Mouse (Mus musculus) urinary bladder, postnatal 36 days (tissue): ENCODE data around the gene Sorbs2.

Experiments
- DNase-seq, 2 experiments: peaks; one replicate each; pipeline ENCODE4 v3.0.0; 2022; ENCODE audit warnings: low spot score in 2 of 2, mixed read lengths in 1 of 2

Sorbs2 gene

DNA sequence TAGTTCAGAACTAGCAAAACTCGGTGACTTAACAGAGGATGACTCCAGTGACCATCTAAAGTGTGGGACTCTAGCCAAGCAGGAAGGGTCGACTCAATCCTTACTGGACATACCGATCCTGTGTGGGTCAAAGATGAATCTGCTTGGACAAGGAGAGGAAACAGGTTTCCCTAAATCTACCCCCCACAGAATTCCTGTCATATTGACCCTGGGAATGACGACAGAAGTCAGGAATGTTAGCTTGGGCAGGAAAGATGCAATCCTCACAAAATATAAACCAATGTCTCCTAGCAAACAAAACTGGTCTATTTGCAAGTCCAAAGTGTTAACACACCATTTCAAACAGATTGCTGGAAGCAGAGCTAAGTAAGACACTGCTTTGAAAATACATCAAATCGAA, 118.8 kb downstream of the Sorbs2 start:
- DNase-seq = no peak

DNA sequence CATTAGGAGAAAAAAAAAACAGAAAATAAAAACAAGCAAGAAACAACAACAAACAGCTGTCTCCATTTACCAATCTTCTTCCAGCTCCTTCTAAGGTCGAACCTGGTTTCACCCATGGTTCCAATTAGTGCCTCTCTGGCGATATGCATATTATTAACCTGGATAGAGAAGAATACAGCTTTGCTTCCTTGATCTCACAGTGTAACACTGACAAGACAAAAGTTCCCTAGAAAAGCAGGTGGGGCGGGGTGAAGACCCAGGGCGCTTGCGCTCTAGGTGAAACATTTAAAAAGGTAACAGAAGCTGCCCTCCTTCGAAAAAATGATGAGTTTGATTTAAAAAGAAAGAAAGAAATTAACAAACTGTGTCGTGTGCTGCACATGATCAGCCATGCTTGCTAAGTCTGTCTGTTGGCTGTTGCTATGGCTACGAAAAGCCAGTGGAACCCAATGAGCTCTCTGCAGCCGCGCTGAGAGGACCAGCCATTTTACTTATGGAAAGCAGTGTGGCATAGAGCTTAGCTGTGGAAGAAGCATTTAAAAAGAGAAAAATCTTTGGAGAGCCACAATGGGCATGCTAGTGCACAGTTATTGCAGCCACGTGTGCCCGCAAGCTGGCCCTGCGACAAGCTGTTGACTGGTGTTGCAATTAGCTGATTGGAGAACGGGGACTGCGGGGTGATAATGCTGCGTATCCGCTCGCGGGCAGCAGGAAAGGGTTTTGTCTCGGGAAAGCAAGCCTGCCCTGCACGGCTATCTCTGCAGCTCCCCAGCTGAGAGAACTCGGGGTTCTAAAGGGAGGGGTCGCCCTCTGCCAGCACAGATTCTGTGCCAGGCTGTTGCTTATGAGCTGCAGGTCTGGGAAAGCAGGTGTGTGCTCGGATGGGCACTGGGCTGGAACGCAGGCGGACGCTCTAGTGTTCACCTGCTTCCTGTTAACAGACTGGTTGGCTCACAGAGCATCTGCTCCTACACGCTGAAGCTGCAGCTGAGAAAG, 120.0 kb downstream of the Sorbs2 start:
- DNase-seq = peak in 1 of 2 experiments; percentile 43

DNA sequence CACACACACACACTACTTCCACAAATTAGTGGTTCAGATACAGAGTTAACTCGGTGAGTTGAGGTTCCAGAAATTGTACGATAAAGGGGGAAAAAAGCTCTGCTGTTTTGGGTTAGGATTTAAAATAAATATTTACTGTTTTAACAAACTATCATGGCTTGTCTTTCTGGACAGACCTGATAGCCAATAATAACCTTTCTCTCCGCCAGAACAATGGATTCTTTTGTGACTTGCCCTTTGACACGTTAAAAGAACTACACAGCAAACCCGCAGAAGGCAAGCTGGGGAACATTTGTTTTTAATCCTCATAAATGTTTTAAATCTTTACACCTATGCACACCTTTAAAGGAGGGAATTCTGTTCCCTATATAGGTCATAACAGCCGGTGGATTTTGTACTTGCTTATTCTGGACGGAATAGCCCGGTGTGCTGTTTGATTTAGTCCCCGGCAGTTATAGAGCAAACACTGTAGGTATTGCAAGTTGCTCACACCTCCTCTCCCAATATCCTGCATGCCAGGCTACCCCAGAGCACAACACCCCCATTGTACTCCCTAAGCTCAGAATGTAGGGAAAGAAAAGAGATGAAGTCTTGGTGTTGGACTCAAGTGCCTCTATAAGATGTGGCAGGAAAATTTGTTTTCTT, 121.0 kb downstream of the Sorbs2 start:
- no peak for DNase-seq

DNA sequence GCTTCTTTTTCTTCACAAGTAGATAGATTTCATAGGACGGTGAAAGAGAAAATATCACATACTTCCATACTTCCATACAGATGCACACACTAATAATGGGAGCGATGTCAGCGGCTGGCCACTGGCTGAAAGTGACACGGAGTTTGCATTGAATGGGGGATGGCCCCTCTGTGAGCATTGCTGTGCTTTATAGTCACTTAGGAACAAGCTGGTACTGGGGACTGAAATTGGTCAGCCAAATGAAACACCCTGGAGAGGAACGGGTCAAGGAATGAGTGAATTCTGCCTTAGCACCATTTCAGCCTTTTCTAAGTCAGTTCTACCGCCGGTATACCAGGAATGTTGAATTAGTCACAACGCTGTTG, 121.5 kb downstream of the Sorbs2 start:
- DNase-seq = no peak

DNA sequence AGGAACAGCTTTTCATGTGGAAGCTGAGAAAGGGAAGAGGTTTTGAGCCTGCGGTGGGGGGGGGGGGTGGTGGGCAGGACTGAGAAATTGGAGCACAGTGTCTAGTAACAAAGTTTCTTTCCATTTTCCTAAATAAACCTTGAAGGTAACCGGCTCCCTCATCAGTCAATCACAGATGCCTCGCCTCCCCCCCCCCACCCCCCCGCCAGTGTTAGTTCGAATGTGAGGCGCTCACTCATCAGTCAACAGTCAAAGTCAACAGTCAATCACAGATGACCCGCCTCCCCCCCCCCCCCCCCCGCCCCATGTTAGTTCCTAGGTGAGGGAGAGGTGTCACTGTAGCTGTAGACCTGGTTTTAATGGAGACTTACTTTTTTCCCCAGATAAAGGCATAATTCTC, 123.4 kb downstream of the Sorbs2 start:
- no peak for DNase-seq

DNA sequence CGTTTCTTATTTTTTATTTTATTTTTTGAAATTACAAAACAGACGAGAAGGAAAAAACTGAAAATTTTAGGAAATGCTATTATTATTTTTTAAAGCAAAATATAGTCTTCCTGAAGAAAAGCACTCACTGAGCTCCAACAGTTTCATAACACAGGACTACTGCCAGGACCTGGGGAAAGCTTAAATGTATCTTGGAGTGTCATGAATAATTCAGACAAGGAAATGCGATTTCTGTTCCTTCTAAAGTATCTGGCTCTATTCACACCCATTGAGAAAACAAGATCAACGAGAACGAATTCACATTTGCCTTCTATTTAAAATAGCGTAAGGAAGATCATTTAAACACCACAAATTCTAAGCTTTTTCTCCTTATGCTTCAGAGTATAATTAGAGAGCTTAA, 127.6 kb downstream of the Sorbs2 start:
- DNase-seq = no peak

DNA sequence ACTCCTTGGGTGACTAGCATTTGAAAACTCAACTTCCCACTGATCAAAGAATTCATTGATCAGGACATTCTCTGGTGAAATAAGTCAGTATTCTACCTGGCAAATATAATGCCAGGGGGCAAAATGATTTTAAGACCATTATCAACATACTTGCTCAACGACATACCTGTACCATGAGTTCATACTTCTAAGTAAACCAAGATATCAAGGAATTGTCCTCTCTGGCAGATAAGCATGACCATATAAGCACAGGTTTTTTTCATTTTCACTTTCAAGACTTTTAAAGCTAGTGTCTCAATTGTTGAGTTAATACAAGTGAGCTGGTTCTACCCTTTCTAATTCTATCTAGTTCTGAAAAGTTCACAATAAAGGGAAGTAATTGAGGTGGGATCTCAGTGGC, 130.2 kb downstream of the Sorbs2 start:
- no peak for DNase-seq

DNA sequence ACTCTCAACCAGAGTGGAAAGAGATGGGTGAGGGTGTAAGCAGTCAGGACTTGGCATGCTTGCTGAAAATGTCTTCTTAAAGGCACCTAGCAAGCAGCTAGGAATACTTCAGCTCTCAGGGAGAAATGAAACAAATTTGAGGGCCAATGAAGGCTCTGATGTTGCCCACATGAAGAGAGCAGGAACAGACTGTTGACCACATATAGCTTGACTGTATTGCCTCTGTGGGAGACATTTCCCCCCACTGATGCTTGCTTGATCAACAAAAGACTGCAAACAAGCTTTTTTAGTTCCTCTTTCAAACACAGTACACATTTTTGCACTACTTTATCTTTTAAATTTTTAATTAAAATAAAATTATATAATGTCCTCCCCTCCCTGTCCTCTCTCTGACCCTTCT, 131.9 kb downstream of the Sorbs2 start:
- no peak for DNase-seq

DNA sequence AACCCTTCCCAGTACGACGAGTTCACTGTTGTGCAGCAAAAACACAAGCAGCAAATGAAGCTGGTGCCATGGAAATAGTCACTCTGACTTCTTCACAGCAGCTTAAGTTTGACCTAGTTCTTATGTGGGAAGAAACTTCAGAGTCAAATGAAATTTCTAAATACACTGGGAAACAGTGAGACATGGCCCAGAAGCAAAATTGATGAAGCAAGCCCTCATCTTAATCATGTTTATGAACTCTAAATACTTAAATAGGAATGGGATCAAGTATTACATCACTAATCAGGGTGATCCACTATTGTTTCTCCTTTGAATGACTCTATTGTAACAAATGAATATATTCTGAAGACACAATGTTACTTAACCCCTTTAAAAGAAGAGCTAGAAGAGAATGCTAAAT, 137.1 kb downstream of the Sorbs2 start:
- no peak for DNase-seq

DNA sequence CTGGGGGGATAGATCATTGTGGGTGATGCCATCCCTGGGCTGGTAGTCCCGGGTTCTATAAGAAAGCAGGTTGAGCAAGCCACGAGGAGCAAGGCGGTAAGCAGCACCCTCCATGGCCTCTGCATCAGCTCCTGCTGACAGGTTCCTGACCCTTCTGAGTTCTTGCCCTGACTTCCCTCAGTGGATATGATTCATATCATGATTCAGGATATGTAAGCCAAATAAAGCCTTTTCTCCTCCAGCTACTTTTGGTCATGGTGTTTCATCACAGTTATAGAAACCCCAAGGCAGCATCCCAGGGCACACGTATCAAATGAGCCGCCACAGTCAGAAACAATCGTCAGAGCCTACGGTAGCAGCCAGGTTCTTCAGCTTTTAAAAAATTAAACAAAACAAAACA, 141.5 kb downstream of the Sorbs2 start:
- no peak for DNase-seq

DNA sequence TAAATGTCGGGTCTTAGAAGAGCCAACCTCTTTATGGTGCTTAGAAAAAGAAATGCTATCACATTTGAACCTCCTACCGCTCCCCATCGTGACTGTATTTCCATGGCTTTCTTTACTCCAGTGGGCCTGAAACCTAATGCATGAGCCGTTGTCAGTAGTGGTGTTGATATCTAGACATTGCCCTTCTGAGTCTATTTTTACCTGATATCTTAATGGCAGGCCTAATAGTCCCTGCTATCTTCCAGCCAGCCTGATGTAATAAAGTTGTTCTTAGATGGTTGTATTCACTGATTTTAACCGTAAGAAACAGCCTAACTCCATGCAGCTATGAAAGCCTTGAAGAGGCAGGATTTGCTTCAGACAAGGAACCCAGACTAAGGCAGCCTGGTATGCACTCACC, 142.4 kb downstream of the Sorbs2 start:
- DNase-seq = no peak

DNA sequence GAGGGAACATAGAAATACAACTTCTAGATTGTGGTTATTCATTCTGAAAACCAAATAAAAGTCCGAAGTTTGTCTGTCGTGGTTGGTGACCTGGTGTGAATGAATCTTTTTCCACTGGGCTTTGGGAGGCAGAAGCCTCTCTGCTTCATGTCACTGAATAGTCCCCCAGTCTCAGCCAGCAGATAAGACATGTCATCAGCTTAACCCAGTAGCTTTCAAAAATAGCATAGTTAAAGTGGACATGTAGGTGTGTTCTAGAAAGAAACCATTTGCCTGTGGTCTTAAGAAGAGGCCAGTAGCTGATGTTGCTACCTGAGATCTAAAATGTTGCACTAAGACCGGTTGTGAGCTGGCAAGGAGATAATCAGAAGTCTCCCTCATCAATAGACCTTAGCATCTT, 150.4 kb downstream of the Sorbs2 start:
- DNase-seq = no peak

DNA sequence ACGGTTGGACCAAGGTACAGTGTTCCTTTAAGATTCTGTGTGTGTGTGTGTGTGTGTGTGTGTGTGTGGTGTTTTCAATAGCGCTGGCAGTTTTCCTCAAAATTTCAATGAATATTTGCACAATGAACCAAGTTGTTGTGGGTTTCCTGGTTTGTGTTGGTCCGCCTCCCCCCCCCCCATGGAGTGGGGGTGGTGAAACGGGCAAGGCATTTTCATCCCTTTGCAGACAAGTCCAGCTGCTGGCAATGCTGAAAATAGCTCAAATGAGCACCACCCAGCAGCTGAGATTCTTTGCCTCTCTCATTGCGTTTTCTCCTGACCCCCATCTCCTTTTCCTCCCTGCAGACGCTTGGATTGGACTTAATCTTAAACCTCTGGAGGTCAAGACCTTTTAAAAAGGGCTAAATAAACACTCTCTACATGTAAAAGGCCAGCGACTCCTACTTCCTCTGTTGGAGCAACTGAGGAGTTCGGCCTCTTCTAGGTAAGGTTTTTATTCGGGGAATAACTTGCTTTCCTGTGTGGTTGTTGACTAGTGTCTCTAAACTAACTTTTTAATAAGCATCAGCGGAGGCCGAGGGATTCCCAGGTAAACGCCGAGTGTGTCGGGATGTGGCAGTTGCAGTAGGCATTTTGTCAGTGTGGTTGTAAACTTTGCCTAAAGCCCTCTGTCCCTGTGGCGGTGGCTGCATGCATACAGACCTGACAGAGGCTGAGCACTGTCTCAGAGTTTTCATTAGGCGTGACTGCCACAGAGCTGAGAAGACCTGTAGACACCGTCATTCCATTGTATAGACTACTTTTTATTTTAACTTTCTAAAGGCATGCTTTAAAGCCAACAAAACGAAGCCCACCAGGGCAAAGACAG, 151.1 kb downstream of the Sorbs2 start:
- DNase-seq = peak in 1 of 2 experiments; percentile 16

DNA sequence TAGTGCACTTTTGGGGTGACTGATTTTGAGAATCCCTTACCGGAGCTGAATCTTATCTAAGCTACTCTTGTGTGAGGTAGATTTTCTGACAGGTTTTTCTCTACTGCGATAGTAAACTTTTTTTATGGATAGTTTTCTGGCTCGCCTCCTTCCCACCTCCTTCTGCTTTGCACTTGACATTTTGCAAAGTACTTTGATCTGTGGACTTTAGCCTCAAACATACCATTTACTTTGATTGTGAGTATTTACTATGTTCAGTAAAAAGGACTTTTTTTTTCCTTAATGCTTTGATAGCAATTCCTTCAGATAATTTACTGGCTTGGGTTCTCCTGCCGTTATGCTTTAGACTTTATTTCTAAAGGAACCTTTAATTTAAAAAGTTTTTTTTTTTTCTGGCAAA, 151.9 kb downstream of the Sorbs2 start:
- no peak for DNase-seq

DNA sequence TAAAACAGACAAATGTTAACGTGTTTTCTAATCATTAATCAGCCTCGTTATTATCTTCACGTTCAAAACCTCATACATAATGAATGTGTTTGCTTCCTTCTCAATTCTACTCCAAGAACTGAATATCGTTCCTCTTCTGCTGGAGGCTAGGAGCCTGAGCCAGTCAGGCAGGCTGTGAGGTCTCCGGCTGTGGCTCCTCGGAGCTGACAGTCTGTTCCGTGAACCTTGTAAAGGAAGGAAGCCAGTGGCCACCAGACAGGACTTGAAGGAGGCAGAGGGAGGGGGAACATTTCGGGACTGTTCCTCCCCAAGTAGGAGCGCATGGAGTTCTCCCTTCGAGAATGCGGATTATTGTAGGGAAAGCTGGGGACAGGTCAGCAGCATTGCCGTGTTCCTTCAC, 153.0 kb downstream of the Sorbs2 start:
- DNase-seq = no peak

DNA sequence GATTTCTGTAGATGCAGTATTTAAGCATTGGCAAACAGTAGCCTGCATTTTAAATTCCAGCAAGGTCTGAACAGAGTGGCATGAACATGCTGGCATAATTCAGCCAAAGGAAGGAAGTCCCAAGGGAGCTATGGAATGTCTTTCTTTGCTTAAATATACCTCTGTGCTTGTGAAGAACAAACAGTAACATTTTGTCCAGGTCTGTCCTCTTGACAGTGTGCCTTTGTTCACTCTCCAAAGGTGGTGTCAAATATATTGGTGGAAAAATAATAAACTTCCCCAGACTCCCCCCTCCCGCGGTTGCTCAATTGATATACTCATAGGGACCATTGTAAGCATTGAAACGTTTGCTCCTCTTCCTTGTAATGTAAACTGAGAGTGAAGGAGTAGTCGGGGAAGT, 154.0 kb downstream of the Sorbs2 start:
- no peak for DNase-seq

DNA sequence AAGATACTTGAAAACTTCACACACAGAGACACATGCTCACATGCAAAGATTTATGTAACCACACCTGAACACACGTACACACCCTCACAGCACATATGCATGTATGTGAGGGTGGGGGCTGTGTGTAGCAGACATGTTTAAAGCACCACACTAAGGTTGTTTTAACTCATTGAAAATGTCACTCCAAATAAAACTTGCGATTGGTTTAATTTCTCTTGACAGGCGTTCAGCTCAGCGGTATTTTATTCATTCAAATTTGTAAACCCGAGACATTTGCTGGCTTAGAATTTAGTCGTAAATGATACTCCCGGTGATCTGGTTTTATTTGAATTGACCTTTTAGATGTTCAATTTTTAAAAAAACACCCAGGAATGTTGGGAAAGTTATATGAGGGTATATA, 158.6 kb downstream of the Sorbs2 start:
- DNase-seq = no peak

DNA sequence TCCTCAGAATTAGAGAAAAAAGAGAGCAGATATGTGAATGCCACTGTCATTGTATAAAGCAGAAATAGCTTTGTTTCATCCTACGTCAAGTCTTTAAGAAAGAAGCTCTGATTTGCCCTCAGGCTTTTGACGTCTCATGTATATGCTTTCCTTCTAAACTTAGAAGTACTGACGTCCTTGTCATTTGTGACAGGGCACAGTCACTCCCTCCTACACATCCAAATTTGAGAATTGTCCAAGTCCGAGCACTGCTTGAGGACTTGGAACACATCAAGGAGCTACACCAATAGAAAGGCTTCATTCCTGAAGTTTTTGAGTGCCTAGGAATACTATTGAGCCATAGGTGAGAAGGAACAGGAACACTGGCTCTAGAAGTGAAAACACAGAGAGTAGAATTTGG, 165.6 kb downstream of the Sorbs2 start:
- DNase-seq = no peak

DNA sequence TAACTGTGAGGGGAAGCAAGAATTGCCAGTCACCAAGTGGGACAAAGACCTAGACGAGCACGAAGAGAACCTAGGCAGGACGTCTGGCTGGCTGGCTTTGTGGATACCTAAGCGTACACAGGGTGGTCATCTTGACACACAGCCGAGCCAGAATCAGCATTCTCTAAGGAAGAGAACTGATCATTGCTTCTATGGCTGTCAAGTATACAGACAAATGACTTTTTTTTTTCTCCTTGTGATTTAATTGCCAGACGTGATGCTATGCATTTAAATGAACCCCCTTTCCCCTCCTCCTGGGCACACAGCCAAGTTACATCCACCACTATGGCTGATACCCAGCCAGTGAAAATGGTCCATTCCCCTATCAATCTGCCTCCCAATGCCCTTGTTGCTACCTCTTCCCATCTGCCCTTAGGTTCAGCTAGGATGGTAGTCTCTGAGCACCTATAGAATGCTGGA, 168.3 kb downstream of the Sorbs2 start:
- no peak for DNase-seq

DNA sequence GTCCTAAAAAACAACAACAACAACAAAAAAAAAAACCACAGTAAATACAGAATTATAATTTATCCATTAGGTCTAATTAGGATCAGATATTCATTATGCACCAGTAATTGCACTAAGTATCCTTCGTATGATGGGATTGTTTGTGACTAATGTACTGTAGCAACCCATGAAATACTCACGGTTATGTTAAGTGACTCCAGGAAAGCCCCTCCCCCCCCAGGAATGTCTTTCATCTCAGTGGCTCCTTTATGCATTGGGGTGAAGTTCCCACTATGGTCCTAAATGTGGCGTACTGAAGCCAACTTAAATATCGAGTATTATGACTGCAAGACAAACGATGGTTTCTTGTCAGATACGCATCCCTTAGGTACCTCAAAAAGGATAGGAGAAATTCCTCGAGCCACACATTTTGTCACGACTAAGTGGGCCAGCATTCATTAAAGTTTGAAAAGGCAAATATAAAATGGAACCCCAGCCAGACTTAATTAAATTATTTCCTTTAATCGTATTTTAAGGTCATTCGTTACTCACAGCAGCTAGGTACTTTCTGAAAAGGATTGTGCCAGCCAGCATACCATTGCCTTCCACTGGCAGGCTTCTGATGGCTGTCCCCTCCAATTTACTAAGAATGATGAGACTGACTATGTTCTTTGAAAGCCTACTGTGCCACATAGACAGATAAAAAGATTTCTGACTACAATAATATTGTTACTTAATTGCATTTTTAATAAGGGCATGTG, 169.7 kb downstream of the Sorbs2 start:
- DNase-seq = no peak

DNA sequence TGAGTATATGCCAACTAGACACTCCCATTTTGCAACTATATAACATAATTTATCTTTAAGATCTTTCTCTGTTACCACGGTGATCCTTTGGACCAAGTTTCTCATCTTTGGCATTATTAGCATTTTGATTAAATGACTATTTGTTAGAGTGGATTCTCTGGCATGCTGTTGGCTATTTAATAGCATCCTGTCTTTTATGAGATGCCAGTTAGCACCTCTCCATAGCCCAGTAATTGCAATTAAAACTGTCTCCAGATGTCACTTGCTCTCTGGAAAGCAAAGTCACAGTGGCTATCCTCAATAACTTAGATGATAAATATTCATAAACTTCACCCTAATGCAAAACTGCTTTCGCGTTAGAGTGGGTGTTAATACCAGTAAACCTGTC, 170.3 kb downstream of the Sorbs2 start:
- no peak for DNase-seq

DNA sequence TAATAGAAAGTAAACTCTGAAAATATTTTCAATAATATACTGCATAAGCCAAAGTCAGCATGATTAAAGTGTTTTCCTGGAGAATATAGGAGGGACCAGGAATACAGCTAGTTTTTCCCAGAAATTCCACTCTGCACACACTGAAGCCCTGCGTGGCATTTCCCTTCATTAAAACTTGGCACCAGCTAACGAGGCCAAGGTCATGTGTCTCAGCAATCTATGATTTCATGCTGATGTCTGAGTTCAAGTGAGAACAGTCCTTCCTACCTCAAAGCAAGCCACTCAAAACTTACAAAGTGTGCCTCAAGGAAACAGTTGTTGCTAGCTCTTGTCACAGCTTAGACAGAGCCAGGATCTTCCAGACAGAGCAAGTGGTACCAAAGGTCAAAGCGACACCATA, 173.6 kb downstream of the Sorbs2 start:
- no peak for DNase-seq
